Mouse (Mus musculus): ENCODE results near the gene Cish.

DNA sequence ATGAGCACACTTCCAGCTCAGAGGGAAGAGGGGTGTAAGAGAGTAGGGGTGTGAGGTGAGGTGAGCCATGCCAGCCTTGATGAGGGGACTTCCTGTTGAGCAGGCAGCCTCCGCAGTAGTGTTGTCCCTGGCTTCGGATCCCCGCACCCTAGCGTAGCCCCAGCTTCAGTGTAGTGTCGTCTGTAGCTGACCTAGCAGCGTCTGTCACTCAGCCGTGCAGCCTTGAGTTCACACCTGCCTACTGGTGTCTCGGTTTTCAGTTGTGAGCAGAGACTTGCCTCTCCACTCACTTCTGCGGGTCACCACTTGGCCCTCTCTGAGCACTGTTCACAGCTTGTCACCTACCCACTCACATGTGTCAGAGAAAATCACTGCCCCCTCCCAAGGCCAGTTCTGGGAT, 13.3 kb downstream of the Cish start:
- no peak for TF ChIP-seq BHLHE40 (IDR thresholded peaks at IDR 0.05; ENCODE audit: borderline replicate concordance, low read depth, low read length)
- no peak for TF ChIP-seq ZC3H11A (IDR thresholded peaks at IDR 0.05; ENCODE audit: low read depth, low read length)
- TF ChIP-seq MAX (IDR thresholded peaks at IDR 0.05; ENCODE audit: low read length), result no peak
- TF ChIP-seq ZMIZ1 (IDR thresholded peaks at IDR 0.05; ENCODE audit: low read depth, low read length), result no peak
- TF ChIP-seq CTCF (IDR thresholded peaks at IDR 0.05 in 2 of 3, conservative IDR thresholded peaks at IDR 0.05 in 1 of 3; ENCODE audit: control insufficient read depth in 1 of 3, insufficient read depth in 1 of 3, low read depth in 2 of 3, low read length in 3 of 3, poor library complexity in 1 of 3, severe bottlenecking in 1 of 3), result no peak
